Mouse (Mus musculus) spleen, adult 2 months (tissue): ENCODE measurements around the gene Omg. TPM values are rescaled to one million over a fixed set of nuclear protein-coding genes. Genes with fewer than 3 reads are reported as not detected.

Experiments
- DNase-seq, 2 experiments: peaks; one replicate each; pipeline versions ENCODE4 v3.0.0 to v3.0.0-alpha.2; 2012 to 2021; ENCODE audit warnings: low spot score in 2 of 2, low read depth in 1 of 2
- H3K27ac ChIP-seq: fragments of 200-500 bp; 2 replicates; pipeline ENCODE4 v1.5.1; 2012; ENCODE audit warnings: low read length, inconsistent platforms; ENCODE audit not compliant: insufficient read depth
- H3K27me3 ChIP-seq: fragments of 200-500 bp; 2 replicates; pipeline ENCODE4 v1.6.1; 2012; ENCODE audit warnings: mild to moderate bottlenecking, moderate library complexity, low read length, inconsistent platforms; ENCODE audit not compliant: control insufficient read depth, insufficient read depth
- H3K36me3 ChIP-seq: fragments of 200-500 bp; 2 replicates; pipeline ENCODE4 v1.6.1; 2012; ENCODE audit warnings: mild to moderate bottlenecking, low read length, inconsistent platforms; ENCODE audit not compliant: control insufficient read depth, insufficient read depth
- H3K4me1 ChIP-seq: fragments of 200-500 bp; 2 replicates; pipeline ENCODE4 v1.6.1; 2011; ENCODE audit warnings: inconsistent platforms; ENCODE audit not compliant: control insufficient read depth, insufficient read depth, insufficient read length
- H3K4me3 ChIP-seq: fragments of 200-500 bp; 2 replicates; pipeline ENCODE4 v1.5.1; 2011; ENCODE audit warnings: mild to moderate bottlenecking, inconsistent platforms; ENCODE audit not compliant: insufficient read depth, insufficient read length; ENCODE audit errors: extremely low read depth
- CTCF ChIP-seq: fragments of 200-500 bp; IDR thresholded peaks from 2 replicates; pipeline ENCODE4 v1.5.1; 2011; ENCODE audit warnings: mild to moderate bottlenecking, inconsistent platforms; ENCODE audit not compliant: insufficient read depth, insufficient read length, insufficient replicate concordance; ENCODE audit errors: extremely low read depth
- POLR2A ChIP-seq: fragments of 200-500 bp; IDR thresholded peaks from 2 replicates; pipeline ENCODE4 v1.6.1; 2011; ENCODE audit warnings: low read depth, low read length, inconsistent platforms
- WGBS: fragments of 180-500 bp; shearing (Covaris S2); methylation state at CpG from one replicate; pipeline ENCODE4 v1.1.7; 2018; 5-methylcytosine and 5-hydroxymethylcytosine counted together
- polyA plus RNA-seq: library from polyadenylated mRNA; depleted of rRNA; stranded (reverse); fragments of >200 nt; gene quantifications from 2 replicates; pipeline ENCODE4 v1.2.3, GENCODE M21; 2012

Gene Omg
- polyA plus RNA-seq, 1 experiment: not detected

- no peak for DNase-seq
- H3K4me1 ChIP-seq: peaks cover 8% of the 10 kb centered on the region; the same call in 1 of the 2 replicates
- no peak for TF ChIP-seq POLR2A
- no peak for TF ChIP-seq CTCF
- H3K36me3 ChIP-seq: peaks cover 7% of the 10 kb centered on the region
- no peak overlapping the region for H3K4me3 ChIP-seq
- peak overlapping the region; percentile 66 for H3K27ac ChIP-seq
- H3K27me3 ChIP-seq: no peaks in the 10 kb centered on the region
These were observed 16.9 kb upstream of the Omg start for GRCm38 (mm10) chr11:79520772-79521171.

- Histone ChIP-seq H3K36me3 (peaks cover 15% of the 10 kb centered on the region), H3K4me3 (no peak overlapping the region), H3K4me1 (peaks cover 8% of the 10 kb centered on the region; the same call in 1 of the 2 replicates), H3K27me3 (no peaks in the 10 kb centered on the region), H3K27ac (peak overlapping the region; percentile 78; the same call in 1 of the 2 replicates)
- peak; percentile 10; the same call in 1 of the 2 replicates for TF ChIP-seq POLR2A
- no peak for TF ChIP-seq CTCF
- peak; percentile 33 to 91 for DNase-seq
- 5% methylated on average over 1 of the region's 1 CpGs for WGBS
These were observed 16.0 kb upstream of the Omg start for GRCm38 (mm10) chr11:79519878-79520291.

GRCm38 (mm10) chr11:79519299-79519698 is 15.4 kb upstream of the Omg start:
- peak overlapping the region; percentile 29; the same call in 1 of the 2 replicates for H3K4me3 ChIP-seq
- DNase-seq: no peak
- WGBS: 38% methylated on average over 6 of the region's 6 CpGs
- H3K4me1 ChIP-seq: peaks cover 6% of the 10 kb centered on the region; the same call in 1 of the 2 replicates
- no peaks in the 10 kb centered on the region for H3K27me3 ChIP-seq
- peaks cover 17% of the 10 kb centered on the region for H3K36me3 ChIP-seq
- H3K27ac ChIP-seq: peak overlapping the region; percentile 65; the same call in 1 of the 2 replicates
- TF ChIP-seq POLR2A: no peak

- TF ChIP-seq POLR2A (no peak), CTCF (no peak)
- peaks cover 21% of the 10 kb centered on the region for H3K36me3 ChIP-seq
- 93% methylated on average over 2 of the region's 2 CpGs for WGBS
These were observed 11.9 kb upstream of the Omg start for GRCm38 (mm10) chr11:79515798-79516197.

GRCm38 (mm10) chr11:79515331-79515730 is 11.4 kb upstream of the Omg start:
- TF ChIP-seq POLR2A: no peak
- no peak for TF ChIP-seq CTCF
- peaks cover 21% of the 10 kb centered on the region for H3K36me3 ChIP-seq

More at GRCm38 (mm10) chr11:79515798-79516197, 11.9 kb upstream of the Omg start:
- Histone ChIP-seq H3K4me3 (no peak overlapping the region), H3K4me1 (peaks cover 2% of the 10 kb centered on the region; the same call in 1 of the 2 replicates), H3K27me3 (no peaks in the 10 kb centered on the region), H3K27ac (no peak overlapping the region)
- no peak for DNase-seq

GRCm38 (mm10) chr11:79511970-79512369 is 8.1 kb upstream of the Omg start:
- WGBS: 95% methylated on average over 3 of the region's 3 CpGs

More at GRCm38 (mm10) chr11:79515331-79515730, 11.4 kb upstream of the Omg start:
- no peak for DNase-seq
- no peak overlapping the region for H3K27ac ChIP-seq
- peaks cover 2% of the 10 kb centered on the region; the same call in 1 of the 2 replicates for H3K4me1 ChIP-seq
- WGBS: 87% methylated on average over 6 of the region's 6 CpGs
- no peaks in the 10 kb centered on the region for H3K27me3 ChIP-seq
- H3K4me3 ChIP-seq: no peak overlapping the region

GRCm38 (mm10) chr11:79504506-79504905 is 622 bp upstream of the Omg start:
- TF ChIP-seq CTCF (no peak), POLR2A (no peak)
- no peak for DNase-seq
- Histone ChIP-seq H3K36me3 (no peaks in the 10 kb centered on the region), H3K27ac (no peak overlapping the region), H3K27me3 (no peaks in the 10 kb centered on the region), H3K4me3 (no peak overlapping the region), H3K4me1 (no peaks in the 10 kb centered on the region)
- WGBS: 93% methylated on average over 7 of the region's 7 CpGs

More at GRCm38 (mm10) chr11:79511970-79512369, 8.1 kb upstream of the Omg start:
- TF ChIP-seq POLR2A: no peak
- no peak for TF ChIP-seq CTCF
- Histone ChIP-seq H3K4me3 (no peak overlapping the region), H3K27me3 (no peaks in the 10 kb centered on the region), H3K36me3 (peaks cover 21% of the 10 kb centered on the region), H3K4me1 (0 out of 2 replicates have a peak, but pooled peaks cover 2% of the 10 kb centered on the region), H3K27ac (no peak overlapping the region)
- DNase-seq: no peak
